Mouse (Mus musculus): ENCODE measurements around the gene Pank4. TPM values are rescaled to one million over a fixed set of nuclear protein-coding genes. Genes with fewer than 3 reads are reported as not detected.

Pank4 gene
- total and polyA plus RNA-seq, 2 experiments: 13.5 to 19.5 TPM

- H3K9ac ChIP-seq (ENCODE audit: low read depth, low read length): no peak overlapping the region
- H3K27ac ChIP-seq (replicated peaks; ENCODE audit: insufficient read depth, low read depth, low read length): peak overlapping the region; percentile 62
- no peak overlapping the region for H3K4me3 ChIP-seq (ENCODE audit: insufficient read depth, low read depth, low read length)
Observed at GRCm38 (mm10) chr4:154929088-154929660, 34.7 kb upstream of the Pank4 start.

GRCm38 (mm10) chr4:154933306-154933907, 30.5 kb upstream of the Pank4 start:
- H3K4me1 ChIP-seq (ENCODE audit: control insufficient read depth, insufficient read depth, low read length): peaks cover 13% of the 10 kb centered on the region
- H3K4me3 ChIP-seq (ENCODE audit: insufficient read depth, low read depth, low read length): no peak overlapping the region
- no peak overlapping the region for H3K9ac ChIP-seq (ENCODE audit: low read depth, low read length)
- DNase-seq (ENCODE audit: extremely low read depth, low read depth, low spot score): peak; percentile 77
- H3K36me3 ChIP-seq (ENCODE audit: control insufficient read depth, insufficient read depth, low read length): no peaks in the 10 kb centered on the region
- H3K27ac ChIP-seq (replicated peaks; ENCODE audit: insufficient read depth, low read depth, low read length): no peak overlapping the region
- 48% methylated on average over 13 of the region's 13 CpGs for WGBS
- no peaks in the 10 kb centered on the region for H3K79me2 ChIP-seq (ENCODE audit: control insufficient read depth, insufficient read depth, low read length)
- no peaks in the 10 kb centered on the region for H3K27me3 ChIP-seq (ENCODE audit: control insufficient read depth, insufficient read depth, low read length)
- TF ChIP-seq CTCF (IDR thresholded peaks at IDR 0.05; ENCODE audit: low read depth, low read length) (no peak), POLR2A (IDR thresholded peaks at IDR 0.05; ENCODE audit: extremely low read depth, insufficient read depth, low read length) (no peak)

More at GRCm38 (mm10) chr4:154929088-154929660, 34.7 kb upstream of the Pank4 start:
- TF ChIP-seq CTCF (IDR thresholded peaks at IDR 0.05; ENCODE audit: low read depth, low read length) (no peak), POLR2A (IDR thresholded peaks at IDR 0.05; ENCODE audit: extremely low read depth, insufficient read depth, low read length) (no peak)
- Histone ChIP-seq H3K36me3 (ENCODE audit: control insufficient read depth, insufficient read depth, low read length) (no peaks in the 10 kb centered on the region), H3K4me1 (ENCODE audit: control insufficient read depth, insufficient read depth, low read length) (peaks cover 21% of the 10 kb centered on the region), H3K27me3 (ENCODE audit: control insufficient read depth, insufficient read depth, low read length) (no peaks in the 10 kb centered on the region), H3K79me2 (ENCODE audit: control insufficient read depth, insufficient read depth, low read length) (no peaks in the 10 kb centered on the region; the same call in 1 of the 2 replicates)
- WGBS: 51% methylated on average over 12 of the region's 12 CpGs
- peak; percentile 89 for DNase-seq (ENCODE audit: extremely low read depth, low read depth, low spot score)

GRCm38 (mm10) chr4:154934800-154935199, 29.1 kb upstream of the Pank4 start:
- WGBS: 83% methylated on average over 2 of the region's 2 CpGs
- H3K4me1 ChIP-seq (ENCODE audit: control insufficient read depth, insufficient read depth, low read length): peaks cover 6% of the 10 kb centered on the region

GRCm38 (mm10) chr4:154935788-154936187, 28.1 kb upstream of the Pank4 start:
- 93% methylated on average over 7 of the region's 7 CpGs for WGBS
- no peak overlapping the region for H3K27ac ChIP-seq (replicated peaks; ENCODE audit: insufficient read depth, low read depth, low read length)

More at GRCm38 (mm10) chr4:154934800-154935199, 29.1 kb upstream of the Pank4 start:
- TF ChIP-seq POLR2A (IDR thresholded peaks at IDR 0.05; ENCODE audit: extremely low read depth, insufficient read depth, low read length): no peak
- TF ChIP-seq CTCF (IDR thresholded peaks at IDR 0.05; ENCODE audit: low read depth, low read length): no peak
- Histone ChIP-seq H3K27me3 (ENCODE audit: control insufficient read depth, insufficient read depth, low read length) (no peaks in the 10 kb centered on the region), H3K9ac (ENCODE audit: low read depth, low read length) (no peak overlapping the region), H3K27ac (replicated peaks; ENCODE audit: insufficient read depth, low read depth, low read length) (peak overlapping the region; percentile 38; the same call in 1 of the 2 replicates), H3K36me3 (ENCODE audit: control insufficient read depth, insufficient read depth, low read length) (no peaks in the 10 kb centered on the region), H3K4me3 (ENCODE audit: insufficient read depth, low read depth, low read length) (no peak overlapping the region), H3K79me2 (ENCODE audit: control insufficient read depth, insufficient read depth, low read length) (no peaks in the 10 kb centered on the region)
- peak; percentile 33 for DNase-seq (ENCODE audit: extremely low read depth, low read depth, low spot score)

GRCm38 (mm10) chr4:154936542-154937255, 27.2 kb upstream of the Pank4 start:
- no peak for TF ChIP-seq CTCF (IDR thresholded peaks at IDR 0.05; ENCODE audit: low read depth, low read length)
- no peak for TF ChIP-seq POLR2A (IDR thresholded peaks at IDR 0.05; ENCODE audit: extremely low read depth, insufficient read depth, low read length)
- Histone ChIP-seq H3K4me1 (ENCODE audit: control insufficient read depth, insufficient read depth, low read length) (peaks cover 6% of the 10 kb centered on the region), H3K79me2 (ENCODE audit: control insufficient read depth, insufficient read depth, low read length) (no peaks in the 10 kb centered on the region), H3K27ac (replicated peaks; ENCODE audit: insufficient read depth, low read depth, low read length) (no peak overlapping the region), H3K4me3 (ENCODE audit: insufficient read depth, low read depth, low read length) (no peak overlapping the region), H3K27me3 (ENCODE audit: control insufficient read depth, insufficient read depth, low read length) (no peaks in the 10 kb centered on the region), H3K36me3 (ENCODE audit: control insufficient read depth, insufficient read depth, low read length) (no peaks in the 10 kb centered on the region), H3K9ac (ENCODE audit: low read depth, low read length) (no peak overlapping the region)
- no peak for DNase-seq (ENCODE audit: extremely low read depth, low read depth, low spot score)
- 75% methylated on average over 8 of the region's 8 CpGs for WGBS

More at GRCm38 (mm10) chr4:154935788-154936187, 28.1 kb upstream of the Pank4 start:
- Histone ChIP-seq H3K27me3 (ENCODE audit: control insufficient read depth, insufficient read depth, low read length) (no peaks in the 10 kb centered on the region), H3K4me3 (ENCODE audit: insufficient read depth, low read depth, low read length) (no peak overlapping the region), H3K9ac (ENCODE audit: low read depth, low read length) (no peak overlapping the region), H3K36me3 (ENCODE audit: control insufficient read depth, insufficient read depth, low read length) (no peaks in the 10 kb centered on the region), H3K4me1 (ENCODE audit: control insufficient read depth, insufficient read depth, low read length) (peaks cover 6% of the 10 kb centered on the region), H3K79me2 (ENCODE audit: control insufficient read depth, insufficient read depth, low read length) (no peaks in the 10 kb centered on the region)
- TF ChIP-seq POLR2A (IDR thresholded peaks at IDR 0.05; ENCODE audit: extremely low read depth, insufficient read depth, low read length) (no peak), CTCF (IDR thresholded peaks at IDR 0.05; ENCODE audit: low read depth, low read length) (0 out of 2 replicates have a peak, but pooled peaks have one; percentile 15)
- DNase-seq (ENCODE audit: extremely low read depth, low read depth, low spot score): no peak

All from liver, adult 2 months (tissue).